Mouse (Mus musculus): ENCODE data around the gene Adam10.

Adam10 gene

GRCm38 (mm10) chr9:70678682-70679131 is at the start of gene Adam10:
Gene Adam10 (plus strand): TSS chr9:70678997.
- peak; percentile 99 for DNase-seq (ENCODE audit: low spot score)

GRCm38 (mm10) chr9:70629711-70630110 is 49.1 kb upstream of the Adam10 start:
- peak; percentile 18 for DNase-seq (ENCODE audit: low spot score)

DNA sequence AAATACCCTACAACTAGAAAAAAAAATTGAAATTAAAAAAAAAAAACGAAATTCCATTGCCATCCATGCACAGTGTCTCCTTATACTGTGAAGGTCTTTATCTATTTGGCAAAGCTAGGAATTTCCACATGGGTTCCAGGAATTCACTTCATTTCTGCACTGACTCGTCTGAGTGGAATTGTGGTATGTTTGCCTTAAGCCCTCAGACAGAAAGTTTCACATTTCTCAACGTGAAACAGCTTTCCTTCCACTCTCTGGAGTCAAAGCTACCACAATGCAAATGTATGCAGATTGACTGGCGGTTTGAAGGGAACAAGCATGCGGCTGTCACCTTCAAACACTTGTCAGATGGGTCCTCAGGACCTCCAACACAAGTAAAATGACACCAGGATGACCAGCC is 47.1 kb upstream of the Adam10 start:
- no peak for DNase-seq (ENCODE audit: low spot score)

- DNase-seq (ENCODE audit: low spot score), result no peak
Observed at GRCm38 (mm10) chr9:70636748-70637147, 42.0 kb upstream of the Adam10 start.

- DNase-seq (ENCODE audit: low spot score), result no peak
Observed at GRCm38 (mm10) chr9:70650260-70650659, 28.5 kb upstream of the Adam10 start.

DNA sequence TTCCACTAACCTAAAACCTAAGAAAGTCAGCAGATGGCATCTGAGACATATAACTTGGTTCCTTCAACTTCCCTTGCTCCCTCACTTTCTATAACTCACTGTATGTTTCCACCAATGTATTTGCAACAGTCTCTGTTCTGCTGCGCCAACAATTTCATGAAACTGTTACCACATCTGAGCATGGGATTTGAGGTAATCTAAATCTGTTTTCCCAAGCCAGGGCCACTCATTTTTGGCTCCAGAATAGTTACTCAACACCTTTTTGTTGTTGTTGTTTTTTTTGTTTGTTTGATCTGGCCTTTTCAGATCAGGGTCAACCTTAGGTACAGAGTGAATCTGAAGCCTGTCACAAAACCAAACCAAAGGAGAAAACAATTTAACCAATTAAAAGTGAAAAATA is 27.8 kb upstream of the Adam10 start:
- DNase-seq (ENCODE audit: low spot score), result no peak

DNA sequence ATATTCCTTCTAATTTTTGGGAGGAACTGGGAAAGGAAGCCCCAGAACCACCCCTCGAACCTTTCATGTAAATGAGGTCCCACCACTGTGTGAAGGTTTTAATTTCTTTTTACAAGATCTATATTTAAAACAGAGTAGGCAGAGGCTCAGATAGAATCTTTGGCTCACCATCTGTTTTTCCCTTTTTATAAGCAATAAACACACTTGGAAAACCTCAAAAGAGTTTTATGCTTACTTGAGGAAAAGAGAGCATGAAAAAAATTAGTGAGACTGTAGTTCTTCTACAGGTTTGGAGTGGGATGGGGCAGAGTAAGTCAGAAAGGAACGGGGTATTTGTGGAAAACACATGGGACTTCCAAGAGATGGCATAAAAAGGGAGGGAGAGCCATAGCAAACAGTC is 26.6 kb upstream of the Adam10 start:
- no peak for DNase-seq (ENCODE audit: low spot score)

- DNase-seq (ENCODE audit: low spot score), result no peak
Observed at GRCm38 (mm10) chr9:70653875-70654274, 24.9 kb upstream of the Adam10 start.

- DNase-seq (ENCODE audit: low spot score), result no peak
Observed at GRCm38 (mm10) chr9:70654496-70654895, 24.3 kb upstream of the Adam10 start.

DNA sequence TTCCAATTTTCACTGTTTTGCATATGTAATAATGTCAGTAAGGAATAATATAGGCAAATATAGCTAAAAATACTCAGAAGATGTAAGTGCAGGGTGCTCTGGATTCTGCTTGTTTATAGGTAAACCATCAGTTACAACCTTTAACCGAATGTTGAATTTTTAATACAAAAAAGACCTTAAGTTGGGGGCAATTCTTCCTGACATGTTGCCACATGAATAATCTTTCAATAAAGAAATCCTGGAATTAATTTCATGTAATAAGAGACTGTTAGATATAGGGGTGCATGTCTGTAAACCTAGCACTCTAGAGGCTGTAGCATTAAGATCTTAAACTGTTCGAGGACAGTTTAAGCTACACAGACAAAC is 23.1 kb upstream of the Adam10 start:
- no peak for DNase-seq (ENCODE audit: low spot score)

DNA sequence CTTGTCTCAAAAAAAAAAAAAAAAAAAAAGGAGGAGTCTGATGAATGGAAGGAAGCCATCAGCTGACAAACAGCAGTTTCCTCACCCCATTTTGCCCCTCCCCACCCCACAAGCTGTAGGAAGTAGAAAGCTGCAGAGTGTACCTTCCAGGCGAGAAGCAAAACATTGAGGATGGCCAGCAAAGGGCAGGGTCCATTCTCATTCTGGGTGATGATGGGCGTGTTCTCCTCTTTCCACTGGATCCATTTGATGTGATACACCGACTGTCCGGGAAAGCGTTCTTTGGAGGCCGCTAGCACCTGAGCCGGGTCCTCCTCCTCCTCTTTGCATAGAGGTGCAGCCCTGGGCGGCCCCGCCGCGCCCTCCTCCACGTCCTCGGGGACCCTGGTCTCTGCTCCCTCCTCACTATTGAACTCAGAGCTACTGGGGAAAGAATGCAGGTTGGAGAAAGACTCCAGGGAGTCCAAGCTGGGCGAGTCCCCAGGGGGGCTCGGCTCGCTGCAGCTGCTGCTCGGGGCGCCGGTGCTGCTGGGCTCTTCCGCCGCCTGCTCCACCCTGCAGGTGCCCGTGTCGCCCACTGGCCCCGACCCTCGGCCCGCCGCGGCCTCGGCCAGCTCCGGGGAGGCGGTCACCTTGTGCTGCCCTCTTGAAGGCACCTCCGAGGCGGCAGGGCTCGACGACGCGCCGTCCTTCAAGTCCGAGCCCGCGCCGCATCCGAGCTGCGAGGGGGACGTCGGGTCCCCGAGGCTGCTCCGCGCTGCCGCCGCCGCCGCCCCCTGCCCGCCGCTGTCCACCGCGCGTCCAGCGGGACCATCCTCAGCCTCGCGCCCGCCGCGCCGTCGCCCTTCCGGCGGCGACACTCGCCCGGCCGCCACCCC is 22.4 kb upstream of the Adam10 start, which contains the start of gene Gm10642:
Gene Gm10642 (plus strand): TSS at position 122 of the 878 bp plus-strand sequence.
- peak; percentile 58 for DNase-seq (ENCODE audit: low spot score)

DNA sequence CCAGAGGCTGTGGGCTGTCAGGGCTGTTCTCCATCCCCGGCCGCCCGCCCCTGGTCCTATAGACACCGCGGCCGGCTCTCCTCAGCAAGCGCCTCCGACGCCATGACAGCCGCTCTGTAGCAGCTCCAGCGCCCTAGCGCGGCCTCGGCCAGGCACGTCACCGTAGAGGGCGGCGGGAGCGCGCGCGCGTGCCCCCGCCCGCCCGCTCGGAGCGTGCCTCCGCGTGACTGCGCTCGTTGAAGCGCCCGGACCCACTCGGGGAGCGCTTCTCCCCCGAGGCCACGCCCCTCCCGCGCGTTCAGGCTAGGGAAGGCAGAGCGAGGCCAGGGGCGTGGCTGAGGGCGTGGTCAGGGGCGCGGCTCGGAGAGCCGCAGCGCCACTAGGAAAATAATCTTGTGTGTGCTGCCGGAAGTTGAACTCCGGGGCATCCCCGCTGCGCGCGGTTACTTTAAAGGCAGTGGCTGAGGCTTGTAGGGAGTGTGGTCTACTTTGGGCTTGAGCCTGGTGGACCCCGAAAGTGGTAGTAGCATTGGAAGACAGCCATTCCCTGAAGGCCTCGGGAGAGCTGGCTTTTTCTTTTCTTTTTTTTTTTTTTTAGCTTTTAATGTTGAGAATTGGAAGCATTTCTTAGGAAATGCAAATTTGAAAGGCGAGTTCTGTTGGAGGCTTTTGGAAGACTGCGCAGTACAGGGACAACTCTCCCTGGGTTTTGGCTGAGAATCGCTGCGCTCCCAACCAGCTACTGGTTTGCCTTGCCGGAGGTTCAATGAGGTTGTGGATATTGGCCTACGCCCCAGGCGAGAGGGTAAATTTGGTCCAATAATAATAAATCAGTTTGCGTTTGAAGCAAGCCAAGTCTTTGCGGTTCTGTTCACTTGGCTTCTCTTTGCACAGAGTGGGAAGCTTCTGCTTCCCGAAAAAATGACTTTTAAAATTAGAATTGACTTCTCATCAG is 21.5 kb upstream of the Adam10 start, which contains the start of gene Mindy2:
Gene Mindy2 (minus strand): TSS at position 162 of the 955 bp plus-strand sequence.
- DNase-seq (ENCODE audit: low spot score), result peak; percentile 99

GRCm38 (mm10) chr9:70658266-70658665 is 20.5 kb upstream of the Adam10 start:
- no peak for DNase-seq (ENCODE audit: low spot score)

GRCm38 (mm10) chr9:70664847-70665246 is 13.9 kb upstream of the Adam10 start:
- DNase-seq (ENCODE audit: low spot score), result no peak

DNA sequence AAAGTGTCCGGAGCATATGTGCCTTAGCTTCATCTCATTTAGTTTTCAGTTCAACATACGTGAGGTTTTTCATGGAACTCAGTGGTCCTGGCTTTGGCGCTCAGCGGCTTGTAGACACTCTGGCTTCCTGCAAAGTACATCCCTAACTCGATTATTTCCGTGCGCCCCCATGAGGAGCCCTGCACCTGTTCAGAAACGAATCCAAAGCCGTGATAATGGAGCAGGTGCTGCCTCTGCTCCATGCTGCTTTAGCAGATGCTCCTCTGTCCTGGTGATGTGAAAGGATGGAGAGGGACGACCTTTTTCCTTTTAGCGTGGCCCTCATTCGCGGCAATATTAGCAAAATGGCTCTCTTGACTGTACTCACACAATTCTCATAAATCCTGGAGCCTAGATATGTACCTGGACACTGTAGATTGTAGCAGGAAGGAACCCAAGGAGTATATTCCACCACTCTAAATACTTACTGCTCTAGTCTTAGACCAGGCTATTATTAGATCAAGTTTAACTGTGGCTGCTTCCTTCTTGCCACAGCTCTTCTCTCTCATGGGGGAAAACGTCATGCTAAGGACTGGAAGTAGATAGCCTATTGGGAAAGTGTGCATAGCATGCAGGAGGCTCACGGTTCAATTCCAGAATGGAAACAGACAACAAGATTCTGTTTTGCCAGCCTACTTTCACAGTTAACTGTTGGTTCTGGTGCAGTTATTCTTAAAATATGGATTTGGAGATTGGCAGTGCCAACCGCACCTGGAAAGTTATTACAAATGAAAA is 13.2 kb upstream of the Adam10 start:
- DNase-seq (ENCODE audit: low spot score), result no peak

GRCm38 (mm10) chr9:70666811-70667210 is 12.0 kb upstream of the Adam10 start:
- no peak for DNase-seq (ENCODE audit: low spot score)

DNA sequence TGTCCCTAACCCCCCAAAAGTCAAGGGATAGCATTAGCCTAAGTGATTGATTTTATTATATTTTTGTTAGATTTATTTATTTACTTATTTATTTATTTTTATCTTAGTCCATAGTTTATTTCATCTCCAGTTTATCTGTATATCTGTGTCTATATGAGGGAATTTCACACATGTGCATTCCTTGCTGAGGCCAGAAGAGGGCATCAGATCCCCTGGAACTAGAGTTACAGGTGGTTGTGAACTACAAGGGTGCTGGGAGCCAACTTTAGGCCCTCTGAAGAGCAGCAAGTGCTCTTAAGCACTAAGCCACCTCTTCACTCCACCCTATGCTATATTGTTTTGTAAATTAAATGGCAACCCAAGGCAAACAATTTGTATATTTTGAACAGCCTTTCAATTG is 10.7 kb upstream of the Adam10 start:
- DNase-seq (ENCODE audit: low spot score), result no peak

- DNase-seq (ENCODE audit: low spot score), result no peak
Observed at GRCm38 (mm10) chr9:70669197-70669596, 9.6 kb upstream of the Adam10 start.

DNA sequence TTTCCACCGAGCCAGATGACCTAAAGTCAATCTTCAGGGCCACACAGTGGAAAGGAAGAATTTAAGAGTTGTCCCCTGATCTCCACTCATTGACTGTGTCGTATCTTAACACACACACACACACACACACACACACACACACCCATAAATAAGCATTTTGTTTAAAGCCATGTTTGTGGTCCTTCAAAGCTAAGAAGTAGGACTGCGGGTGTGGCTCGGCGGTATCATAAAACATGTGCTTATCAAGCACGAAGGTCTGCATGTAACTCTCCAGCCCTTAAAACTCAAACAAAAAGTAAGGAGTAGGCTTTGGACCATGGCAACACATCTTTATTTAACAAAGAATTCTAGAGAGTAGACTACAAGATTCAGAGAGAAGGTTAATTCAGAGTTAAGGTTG is 8.4 kb upstream of the Adam10 start:
- no peak for DNase-seq (ENCODE audit: low spot score)

DNA sequence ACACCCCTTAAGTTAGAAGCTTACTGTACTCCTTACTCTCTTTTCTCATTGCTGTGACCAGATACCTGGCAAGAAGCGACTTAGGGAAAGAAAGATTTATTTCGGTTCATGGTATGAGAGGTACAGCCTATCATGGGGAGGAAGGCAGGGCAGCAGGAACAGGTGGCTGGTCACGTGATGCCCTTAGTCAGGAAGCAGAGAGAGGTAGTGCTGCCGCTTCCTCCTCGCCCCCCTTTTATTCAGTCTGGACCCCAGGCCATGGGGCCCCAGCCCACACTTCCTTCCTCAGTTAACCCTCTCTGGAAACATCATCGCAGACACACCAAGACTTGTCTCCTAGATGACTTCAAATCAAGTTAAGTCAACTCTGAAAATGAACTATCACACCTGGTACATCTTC is 7.5 kb upstream of the Adam10 start:
- DNase-seq (ENCODE audit: low spot score), result no peak

DNA sequence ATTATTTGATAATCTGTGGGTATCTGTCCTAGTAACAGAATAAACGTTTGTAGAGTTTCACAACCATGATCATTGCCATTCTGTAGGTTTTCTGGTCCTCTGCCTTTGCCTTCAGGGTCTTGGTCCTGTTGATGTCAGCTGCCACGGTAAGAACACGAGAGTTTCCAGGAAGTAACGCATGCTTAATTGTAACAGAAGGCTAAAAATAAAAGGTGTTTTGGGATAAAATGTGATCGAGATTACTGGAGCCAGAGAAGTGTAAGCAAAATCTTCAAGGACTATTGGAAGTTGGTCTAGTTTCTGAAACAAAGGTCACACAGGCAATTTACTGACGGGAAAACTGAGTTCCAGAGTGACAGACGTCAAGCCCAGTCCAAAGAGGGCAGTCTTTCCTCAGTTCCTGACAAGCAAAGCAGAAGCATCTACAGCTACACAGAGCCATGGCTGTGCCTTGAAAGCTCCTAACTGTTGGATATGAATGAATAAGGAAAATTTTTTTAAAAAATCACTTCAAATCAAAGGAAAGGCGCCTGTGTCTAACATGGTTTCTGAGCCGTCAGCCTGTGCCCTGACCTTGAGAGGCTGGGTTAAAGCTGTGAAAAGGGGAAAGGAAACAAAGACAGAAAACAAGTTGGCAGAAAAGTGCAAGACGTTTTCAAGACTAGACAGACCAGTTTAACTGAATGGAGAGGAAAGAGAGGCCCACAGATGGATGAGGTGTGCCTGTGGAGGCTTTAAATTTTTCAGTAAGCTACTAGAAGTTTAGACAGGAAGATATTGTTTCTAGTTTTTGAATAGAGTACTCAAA is 6.8 kb upstream of the Adam10 start:
- DNase-seq (ENCODE audit: low spot score), result peak; percentile 20
